Mouse (Mus musculus) right cerebral cortex, postnatal 25 days (tissue): Measurements from ENCODE around the gene Rrp36.
A peak's percentile ranks its signal among the peaks of the same experiment; 100 is the strongest.

Experiments used
- DNase-seq: peaks from one replicate; pipeline ENCODE4 v3.0.0; 2022

Rrp36 gene

DNA sequence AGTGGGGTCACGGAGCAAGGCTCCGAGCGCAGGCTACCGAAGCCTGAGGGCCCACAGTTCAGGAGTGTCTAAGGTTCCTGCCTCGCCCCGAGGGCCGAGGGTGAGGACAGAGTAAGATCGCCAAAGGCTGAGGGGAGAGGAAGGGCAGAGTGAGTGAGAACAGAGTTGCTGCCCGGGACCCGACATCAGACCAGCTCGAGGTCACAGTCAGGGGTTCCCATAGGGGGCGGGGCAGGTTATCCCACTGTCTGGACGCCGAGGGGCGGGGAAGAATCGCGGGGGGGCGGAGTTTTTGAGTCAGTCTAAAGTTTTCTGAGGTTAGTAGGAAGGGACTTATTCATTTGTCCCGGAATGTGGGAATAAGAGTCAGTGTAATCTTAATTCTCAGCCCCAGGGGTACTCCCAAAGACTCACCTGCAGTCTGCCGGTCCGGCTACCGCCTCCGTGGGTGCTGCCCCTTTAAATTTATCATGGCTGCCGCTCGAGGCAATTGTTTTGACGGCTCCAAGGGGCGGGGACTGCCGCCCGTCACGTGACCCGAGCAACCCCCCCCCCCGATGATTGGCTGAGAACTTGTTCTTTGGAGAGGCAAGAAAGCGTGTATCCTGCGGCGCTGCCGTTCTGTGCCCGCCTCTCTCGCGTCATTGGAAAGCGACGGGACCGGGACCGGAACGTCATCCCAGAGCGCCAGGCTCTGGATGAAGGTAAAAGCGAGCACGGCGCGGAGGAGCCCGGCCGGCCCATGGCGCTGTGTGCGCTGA is 28.4 kb downstream of the Rrp36 start, which contains the start of the genes Klc4 and Mrpl2:
Klc4 (minus strand) TSS at position 462 of the 761 bp plus-strand sequence.
Mrpl2 (plus strand) TSS at position 669 of the 761 bp plus-strand sequence.
- peak; percentile 98 for DNase-seq

DNA sequence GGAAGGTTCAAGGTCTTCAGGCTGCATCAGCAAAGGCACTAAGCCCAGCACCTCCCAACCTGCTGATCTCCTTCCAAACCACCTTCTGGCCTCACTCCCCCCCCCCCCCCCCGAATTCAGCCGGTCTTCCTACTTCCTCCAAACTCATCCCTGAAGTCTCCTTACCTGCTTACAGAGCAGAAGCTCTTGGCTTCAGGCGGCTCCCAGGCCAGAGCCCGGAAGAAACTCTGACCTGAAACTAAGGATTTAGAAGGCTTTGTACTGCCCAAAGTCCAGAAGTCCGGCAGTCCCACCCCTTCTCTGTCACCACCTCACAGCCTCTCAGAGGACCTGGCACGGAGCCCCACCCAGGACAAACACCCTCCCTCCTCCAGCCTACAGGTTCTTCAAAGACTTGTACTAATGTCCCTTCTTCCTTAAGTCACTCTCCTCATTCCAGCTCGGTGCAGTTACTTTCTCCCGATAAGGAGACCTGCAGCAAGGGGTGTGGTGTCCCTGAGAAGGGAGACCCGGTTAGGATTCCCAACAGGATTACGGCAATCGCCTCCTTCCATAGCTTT is 29.2 kb downstream of the Rrp36 start:
- DNase-seq, result no peak

DNA sequence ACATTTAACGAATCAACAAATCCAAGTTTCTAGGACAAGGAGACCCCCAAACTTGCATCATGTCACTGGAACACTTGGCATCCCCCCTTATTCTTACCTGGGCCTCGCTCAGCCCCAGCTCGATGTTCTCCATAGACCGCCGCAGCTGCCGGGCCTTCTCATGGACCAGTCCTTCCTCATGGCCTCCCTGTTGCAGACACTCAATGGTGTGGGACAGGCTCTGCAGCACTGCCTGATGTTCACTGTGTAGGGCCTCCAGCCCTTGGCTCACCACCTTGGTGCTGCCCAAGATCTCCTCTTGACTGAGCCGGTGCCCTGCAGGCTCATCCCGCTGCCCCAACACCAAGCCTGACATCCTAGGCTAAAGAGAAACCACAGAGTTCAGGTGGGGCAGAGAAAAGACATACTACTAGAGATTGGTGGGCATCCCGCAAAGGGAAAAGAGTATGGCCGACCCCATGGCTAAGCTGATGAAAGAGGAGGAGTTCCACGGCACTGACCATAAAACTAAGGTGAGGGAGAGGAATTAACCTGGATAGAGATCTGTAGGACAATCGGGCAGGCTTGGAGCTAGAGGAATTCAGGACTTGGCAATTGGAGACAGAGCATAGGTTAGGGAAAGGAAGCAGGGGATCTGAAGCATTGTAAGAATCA is 29.9 kb downstream of the Rrp36 start:
- no peak for DNase-seq

DNA sequence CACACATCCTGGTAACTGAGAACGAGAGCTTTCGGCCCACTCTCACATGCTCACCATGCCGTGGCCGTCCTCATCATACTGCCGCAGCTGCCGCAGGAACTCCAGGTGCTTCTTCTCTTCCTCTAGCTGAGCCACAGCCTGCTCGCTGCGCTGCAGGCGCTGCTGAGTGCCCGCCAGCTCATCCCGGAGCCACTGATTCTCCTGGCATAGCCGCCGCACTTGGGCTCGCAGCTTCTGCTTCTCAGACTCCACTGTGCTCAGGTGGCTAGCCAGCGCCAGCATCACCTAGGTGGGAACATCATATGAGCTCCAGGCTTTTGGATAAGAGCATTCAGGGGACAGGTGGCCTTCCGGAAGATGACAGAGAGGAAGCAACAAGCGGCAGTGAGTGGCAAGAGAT is 32.1 kb downstream of the Rrp36 start:
- no peak for DNase-seq

DNA sequence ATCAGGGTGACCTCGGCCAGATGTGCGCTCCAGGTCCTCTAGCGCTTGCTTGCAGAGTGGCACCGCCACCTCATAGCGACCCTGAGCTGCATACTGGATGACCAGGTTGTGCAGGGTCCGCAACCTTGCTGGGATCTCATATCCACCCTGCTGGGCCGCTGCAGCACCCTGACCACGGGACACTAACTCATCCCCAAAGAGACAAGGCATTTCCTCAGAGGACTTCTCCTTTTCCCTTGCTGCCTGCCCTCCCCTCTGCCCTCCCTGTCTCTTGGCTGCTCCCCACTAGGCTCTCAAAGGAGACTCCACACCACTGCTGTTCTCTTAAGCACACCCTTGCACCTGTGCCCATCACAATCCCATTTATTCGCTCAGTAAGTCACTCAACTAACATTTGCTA is 34.2 kb downstream of the Rrp36 start:
- no peak for DNase-seq

DNA sequence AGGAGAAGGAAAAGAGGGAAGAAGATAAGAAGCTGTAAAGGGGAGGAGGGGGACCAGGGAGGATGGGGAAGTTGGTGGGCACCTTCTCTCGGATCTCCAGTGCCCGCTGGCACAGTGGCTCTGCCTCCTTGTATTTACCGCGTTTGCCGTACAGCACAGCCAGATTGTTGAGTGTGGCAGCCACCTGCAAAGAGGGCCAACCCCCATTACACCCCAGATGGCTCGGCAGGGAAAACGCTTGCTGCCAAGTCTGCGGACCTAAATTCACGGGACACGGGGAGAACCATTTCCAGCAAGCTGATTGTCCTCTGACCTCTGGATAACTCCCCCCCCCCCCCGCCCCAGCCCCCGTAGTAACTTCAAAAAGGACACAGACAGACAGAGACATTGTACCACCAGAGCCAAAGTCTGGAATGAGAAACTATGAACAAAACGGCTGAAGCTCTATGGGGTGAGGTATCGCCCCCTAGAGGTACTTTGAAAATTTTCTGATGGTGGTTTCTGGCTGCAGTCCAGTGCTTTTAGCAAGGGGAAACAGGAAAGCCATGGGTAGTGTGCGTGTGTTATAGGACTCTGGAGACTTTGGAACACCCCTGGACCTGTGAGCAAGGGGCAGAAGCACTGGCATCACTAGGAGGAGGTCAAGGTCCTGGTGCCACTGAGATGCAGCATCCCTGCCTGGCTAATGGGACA is 37.2 kb downstream of the Rrp36 start:
- DNase-seq, result peak; percentile 60

DNA sequence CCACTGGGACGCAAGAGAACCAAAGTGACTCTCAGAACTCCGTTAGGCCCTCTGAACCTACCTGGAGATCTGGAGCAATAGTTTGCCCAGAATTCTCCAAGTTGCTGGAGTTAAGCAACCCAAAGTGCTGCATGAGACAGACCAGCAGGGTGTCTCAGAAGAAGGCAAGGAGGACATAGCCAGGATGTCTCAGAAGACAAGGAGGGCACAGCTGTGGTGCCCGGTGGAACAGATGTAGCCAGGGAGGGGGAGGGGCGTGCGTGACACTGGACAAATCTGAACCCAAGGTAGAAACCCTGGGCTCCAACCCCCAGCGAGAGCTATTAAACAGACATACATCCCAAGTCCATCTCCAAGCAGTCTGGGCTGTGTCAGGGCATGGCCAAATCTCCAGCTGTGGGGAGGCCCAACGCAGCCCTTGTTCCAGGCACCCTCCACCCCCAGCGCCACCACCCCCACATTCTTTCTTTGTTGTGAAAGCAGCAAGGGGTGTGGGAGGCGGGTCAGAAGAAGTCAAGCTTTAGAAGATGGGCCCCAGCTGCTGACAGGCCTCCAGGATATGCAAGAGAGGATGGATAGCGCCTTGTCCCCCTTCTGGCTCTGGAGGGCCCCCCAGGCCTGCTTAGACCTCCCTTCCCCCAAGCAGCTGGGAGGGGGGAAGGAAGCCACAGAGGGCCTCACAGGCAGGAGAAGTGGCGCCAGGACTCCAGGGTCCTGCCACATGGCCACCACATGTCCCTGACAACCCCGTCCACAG is 44.3 kb downstream of the Rrp36 start:
- DNase-seq, result no peak

DNA sequence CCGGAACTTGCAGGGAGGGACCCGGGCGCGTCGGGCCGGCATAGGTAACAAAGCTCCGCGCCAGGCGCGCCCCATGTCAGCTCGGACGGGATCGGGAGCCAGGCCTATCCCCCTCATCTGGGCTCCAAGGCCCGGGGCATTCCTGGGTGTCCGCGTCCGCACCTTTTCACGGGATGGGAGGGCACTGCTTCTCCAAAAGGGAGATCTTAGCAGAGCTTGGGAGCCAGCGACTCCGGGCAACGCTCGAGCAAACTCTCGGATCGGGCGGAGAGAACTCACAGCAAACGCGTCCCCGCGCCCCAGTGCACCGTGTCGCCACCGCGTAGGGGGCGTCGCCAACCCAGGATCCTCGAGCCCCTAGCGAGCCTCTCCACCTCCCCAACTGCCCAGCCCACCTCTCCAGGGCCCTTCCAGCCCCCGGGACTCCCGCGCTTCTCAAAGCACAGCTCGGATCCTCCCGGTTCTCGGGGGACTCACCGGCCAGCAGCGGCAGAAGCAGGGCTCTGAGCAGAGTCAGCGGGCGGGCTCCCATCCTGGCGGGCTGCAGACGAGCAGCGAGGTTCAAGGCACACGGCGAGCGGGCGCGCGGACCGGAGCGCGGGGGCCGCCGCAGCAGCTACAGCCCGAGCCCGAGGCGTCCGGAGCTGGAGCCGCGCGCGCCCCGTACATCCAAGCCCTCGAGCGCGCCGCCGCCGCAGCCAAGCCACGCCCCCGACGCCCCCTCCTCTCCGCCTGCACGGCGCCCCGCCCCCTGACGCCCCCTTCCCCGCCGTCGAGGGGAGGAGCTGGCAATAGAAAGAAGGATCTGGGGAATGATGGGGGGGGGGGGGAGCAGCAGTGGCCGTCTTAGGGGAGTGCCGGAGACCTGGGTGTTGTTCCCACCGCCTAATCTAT is 45.1 kb downstream of the Rrp36 start, which contains the start of gene Ptk7:
Ptk7 (minus strand) TSS at position 714 of the 894 bp plus-strand sequence.
- peak; percentile 69 for DNase-seq

DNA sequence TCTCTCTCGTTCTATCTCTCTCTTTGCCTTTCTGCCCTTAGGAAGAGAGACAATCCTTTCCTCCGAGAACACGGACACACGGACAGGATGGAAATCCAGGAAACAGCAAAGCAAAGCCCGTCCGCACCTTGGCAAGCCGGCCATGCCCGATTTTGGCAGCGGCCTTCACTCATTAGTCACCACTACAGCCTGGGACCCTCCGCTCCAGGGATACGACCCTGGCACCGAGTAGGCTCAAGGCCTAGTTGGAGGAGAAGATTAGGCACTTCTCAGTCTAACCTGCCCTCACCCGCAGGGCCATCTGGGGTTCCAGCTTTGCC is 45.7 kb downstream of the Rrp36 start:
- DNase-seq, result no peak

DNA sequence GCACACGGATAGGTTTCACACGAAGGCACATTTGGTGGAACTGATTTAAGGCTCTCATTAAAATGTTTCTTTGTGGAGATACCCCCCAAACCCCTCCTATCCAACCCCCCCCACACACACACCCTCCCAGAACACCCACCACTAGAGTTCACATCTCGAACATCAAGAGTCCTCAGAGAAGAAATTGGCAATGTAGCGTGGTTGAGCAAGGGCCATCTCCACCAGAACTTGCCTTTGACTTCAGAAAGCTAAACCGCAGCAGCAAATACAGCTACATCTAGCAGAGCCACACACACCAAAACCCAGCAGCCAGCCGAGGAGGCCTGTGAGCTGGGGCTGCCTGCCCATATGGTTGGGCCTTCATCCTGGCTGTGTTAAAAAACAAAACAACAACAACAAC is 46.7 kb downstream of the Rrp36 start:
- no peak for DNase-seq

DNA sequence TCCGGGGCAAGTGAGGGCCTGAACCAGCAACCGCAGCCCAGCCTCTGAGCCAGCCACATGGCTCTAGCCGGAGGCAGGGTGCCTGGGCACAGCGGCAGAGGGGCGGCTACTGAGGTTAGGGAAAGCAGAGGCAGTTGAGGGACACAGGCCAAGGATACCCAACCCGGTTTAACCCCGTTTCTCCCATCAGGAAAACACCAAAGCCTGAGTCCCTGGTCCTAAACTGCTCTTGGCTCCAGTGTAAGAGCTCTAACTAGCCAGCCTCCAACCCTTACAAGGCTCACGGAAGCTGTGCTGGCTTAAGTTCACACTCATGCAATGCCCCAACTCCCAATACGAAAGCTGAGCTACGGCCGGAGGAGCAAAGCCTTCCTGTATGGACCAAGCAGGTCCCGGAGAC is 49.6 kb downstream of the Rrp36 start:
- DNase-seq, result no peak

DNA sequence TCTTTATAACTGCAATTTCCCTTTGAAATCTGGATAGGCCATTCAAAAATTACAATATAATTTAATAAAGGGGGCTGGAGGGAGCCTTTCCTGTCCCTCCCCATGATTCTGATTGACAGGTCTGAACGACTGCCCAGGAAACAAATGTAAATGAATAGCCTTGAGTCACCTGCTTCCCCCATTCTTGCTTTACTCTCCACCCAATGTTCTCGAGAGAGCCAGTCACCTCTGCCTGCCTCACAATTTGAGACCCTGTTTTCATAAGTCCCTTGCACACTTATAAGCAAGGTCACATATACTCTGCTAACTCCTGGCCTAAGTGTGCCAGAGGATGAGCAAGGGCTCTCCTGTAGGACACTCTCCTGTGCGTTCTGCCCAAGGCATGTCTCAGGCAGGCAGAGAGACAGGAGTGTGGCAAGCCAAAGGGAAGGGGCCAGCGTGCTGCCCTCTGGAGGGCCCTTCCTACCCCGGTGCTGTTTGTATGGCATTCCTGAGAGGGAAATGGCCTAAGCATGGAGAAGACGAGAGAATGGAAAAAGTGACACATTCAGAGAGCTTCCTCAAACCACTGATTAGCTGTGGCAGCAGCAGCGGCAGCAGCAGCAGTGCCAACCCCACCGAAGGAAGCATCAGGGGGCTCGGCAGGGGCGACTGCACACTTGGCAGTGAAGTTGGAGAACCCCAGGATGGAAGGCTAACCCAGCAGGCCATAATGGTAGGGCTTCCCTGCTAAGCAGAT is 50.2 kb downstream of the Rrp36 start:
- no peak for DNase-seq

DNA sequence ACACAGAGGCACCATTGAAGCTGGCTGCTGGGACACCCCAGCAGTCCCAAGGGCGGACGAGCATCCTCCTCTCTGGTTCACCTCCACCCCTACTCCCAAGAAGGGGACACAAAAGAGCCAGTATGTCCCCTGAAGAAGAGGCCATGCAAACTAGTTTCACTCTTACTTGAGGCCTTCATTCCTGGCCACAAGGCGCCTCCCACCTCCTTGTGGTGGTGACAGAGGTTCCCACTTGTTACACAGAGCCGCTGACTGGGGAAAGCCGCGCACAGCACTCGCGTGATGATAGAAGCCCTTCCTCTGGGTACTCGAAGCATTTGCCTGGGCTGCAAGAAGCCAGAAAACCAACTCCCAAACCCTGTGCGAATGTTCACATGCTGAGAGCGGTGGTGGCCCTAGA is 51.9 kb downstream of the Rrp36 start:
- DNase-seq, result no peak

DNA sequence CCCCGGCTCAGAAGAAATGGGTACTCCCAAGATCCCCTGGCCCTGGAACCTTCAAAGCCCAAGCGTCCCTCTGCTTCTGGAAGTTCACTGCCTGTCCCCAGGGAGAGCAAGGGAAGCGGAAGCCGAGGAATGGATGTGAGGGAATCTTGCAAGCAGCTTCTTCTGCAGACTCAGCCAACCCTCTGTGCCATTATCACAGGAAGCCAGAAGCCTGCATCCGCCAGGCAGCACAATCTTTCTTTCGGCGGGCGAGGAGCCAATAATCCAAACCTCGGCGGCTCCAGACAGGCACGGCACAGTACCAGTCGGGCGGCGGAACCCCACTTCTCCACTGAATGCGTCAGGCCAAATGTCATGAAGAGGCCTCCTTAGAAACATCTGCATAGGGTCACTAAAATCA is 52.8 kb downstream of the Rrp36 start:
- DNase-seq, result peak; percentile 65

DNA sequence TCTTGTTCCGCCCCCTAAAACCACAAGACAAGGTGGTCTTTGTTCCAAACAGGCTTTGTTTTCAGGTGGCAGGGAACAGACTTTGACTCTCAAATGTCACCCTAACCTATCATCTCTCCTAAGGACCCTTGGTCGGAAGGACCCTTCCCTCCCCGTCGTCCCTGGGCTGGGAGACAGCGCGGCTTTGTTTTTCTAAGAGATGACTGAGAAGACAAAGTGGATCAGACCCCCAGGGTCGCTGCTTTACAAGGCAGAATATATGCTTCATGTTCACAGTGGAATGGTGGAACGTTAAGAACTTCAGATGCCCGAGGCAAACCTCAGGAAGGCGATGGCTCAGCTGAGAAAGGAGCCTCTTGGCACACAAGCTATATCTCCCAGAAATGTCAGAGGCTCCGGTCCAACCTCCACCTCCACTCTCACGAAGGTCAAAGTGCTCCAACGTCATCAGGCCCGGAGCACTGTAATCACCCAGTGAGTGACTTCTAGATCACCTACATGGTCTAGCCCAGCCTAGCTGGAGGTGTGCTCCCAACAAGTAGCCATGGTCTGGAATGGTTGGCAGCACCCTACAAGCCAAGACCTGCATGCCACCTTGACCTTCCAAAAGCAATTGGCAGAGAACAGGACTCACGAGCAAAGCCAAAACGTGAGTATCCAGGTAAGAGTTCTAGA is 54.3 kb downstream of the Rrp36 start:
- DNase-seq, result no peak

DNA sequence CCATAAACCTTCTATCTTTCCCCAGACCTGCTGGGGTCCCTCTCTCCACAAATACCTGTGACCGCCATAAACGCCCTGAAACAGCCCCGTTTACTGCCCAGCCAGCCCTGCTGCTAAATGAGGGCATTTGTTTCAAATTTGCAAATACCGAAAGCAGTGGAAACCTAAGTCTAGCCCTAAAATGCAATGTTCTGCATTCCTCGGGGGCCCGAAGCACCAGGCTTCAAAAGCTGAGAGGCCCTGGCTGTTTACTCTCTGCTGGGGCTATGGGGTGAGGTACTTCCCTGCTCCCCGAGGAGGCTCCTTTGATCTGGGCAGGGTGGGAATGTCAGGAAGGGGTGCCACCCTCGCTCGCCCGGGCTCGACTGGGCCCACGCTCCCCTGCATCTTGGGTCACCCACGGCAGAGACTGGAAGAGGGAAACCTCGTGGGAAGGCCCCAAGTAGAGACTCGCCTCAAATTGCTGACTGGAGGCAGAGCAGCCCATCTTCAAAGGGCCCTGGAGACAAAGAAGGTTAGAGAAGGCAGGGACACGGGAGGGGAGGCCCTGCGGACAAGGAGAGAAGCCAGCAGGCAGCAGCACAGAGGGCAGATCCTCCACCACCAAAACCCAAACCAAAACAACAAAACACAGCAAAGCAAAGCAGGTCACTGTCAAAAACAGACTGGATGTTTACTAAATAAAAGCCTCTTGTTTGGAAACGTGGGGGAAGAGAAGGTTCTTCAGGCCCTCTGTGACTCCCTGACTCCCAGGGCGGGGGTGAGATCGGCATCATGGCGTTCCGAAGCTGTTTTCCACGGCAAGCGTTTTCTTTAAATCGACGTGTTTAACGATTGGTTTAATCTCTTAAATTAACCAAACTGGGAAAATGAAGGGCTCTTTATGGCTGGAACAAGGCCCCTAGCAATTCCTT is 55.1 kb downstream of the Rrp36 start:
- DNase-seq, result no peak

DNA sequence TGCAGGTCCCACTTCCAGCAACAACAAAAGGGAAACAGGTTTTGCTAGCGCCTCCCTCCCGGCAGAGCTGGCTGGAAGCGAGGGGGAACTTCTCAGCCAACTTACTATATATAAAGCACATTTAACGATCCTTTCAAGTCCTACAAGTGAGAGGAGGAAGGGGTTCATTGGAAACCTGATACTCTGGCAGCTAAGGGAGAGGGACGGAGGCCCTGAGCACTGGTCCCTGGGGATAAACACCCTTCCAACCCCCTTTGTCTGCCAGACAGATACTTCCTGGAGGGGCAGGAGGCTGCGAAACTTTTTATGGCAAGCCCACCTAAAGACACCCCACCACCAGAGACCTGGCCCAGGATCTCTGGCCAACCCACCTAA is 55.8 kb downstream of the Rrp36 start:
- no peak for DNase-seq

DNA sequence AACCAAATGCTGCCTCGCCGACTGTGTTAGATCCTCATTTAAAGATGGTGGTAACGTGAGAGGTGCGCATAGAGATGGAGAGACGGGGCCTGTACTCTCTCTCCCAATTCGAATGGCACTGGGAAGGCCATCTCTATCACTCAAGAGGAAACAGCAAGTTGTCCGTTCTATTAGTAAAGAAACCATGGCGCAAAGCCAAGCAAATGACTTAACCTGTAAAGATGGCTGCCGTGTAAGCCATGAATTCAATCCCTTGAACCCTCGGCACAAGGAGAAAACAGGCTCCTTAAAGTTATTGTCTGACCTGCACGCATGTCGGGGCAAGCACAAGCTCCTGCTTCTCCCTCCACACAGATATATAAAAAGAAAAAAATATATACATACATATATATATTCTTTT is 56.4 kb downstream of the Rrp36 start:
- DNase-seq, result no peak
